Mouse (Mus musculus) olfactory bulb, adult 2 months (tissue): Measurements from ENCODE around the gene Ugcg.

ENCODE experiments used
- CTCF ChIP-seq: fragments of 200-500 bp; IDR thresholded peaks from 2 replicates; pipeline ENCODE4 v1.5.1; 2012; ENCODE audit warnings: low read depth, mild to moderate bottlenecking, low read length, moderate library complexity; ENCODE audit not compliant: insufficient read depth
- POLR2A ChIP-seq: fragments of 200-500 bp; IDR thresholded peaks from 2 replicates; pipeline ENCODE4 v1.6.1; 2012; ENCODE audit warnings: mild to moderate bottlenecking, low read depth, low read length, moderate library complexity; ENCODE audit not compliant: insufficient read depth

- no peak for TF ChIP-seq CTCF
- no peak for TF ChIP-seq POLR2A
These were observed 68.8 kb downstream of the Ugcg start for GRCm38 (mm10) chr4:59257866-59258265.
